Mouse (Mus musculus) limb, embryonic 10.5 days (tissue): ENCODE data around the gene Ppfibp2. TPM values are rescaled to one million over a fixed set of nuclear protein-coding genes. Genes with fewer than 3 reads are reported as not detected.

ENCODE experiments used
- DNase-seq: peaks from one replicate; pipeline ENCODE4 v3.0.0-alpha.2; 2017; ENCODE audit warnings: low spot score
- H3K27ac ChIP-seq: fragments of 300-500 bp; sonication (generic); 2 replicates; pipeline ENCODE4 v1.5.1; 2016; ENCODE audit warnings: mild to moderate bottlenecking
- H3K27me3 ChIP-seq: fragments of 300-500 bp; sonication (generic); 2 replicates; pipeline ENCODE4 v1.6.1; 2016; ENCODE audit warnings: low read depth, mild to moderate bottlenecking; ENCODE audit not compliant: poor library complexity, severe bottlenecking
- H3K36me3 ChIP-seq: fragments of 300-500 bp; sonication (generic); 2 replicates; pipeline ENCODE4 v1.6.1; 2016; ENCODE audit warnings: mild to moderate bottlenecking, moderate library complexity
- H3K4me1 ChIP-seq: fragments of 300-500 bp; sonication (generic); 2 replicates; pipeline ENCODE4 v1.6.1; 2016
- H3K4me3 ChIP-seq: fragments of 300-500 bp; sonication (generic); 2 replicates; pipeline ENCODE4 v1.5.1; 2016; ENCODE audit warnings: mild to moderate bottlenecking, moderate library complexity
- H3K9me3 ChIP-seq: fragments of 300-500 bp; sonication (generic); replicated peaks from 2 replicates; pipeline ENCODE4 v1.6.1; 2016; ENCODE audit warnings: mild to moderate bottlenecking
- WGBS: fragments of 180-500 bp; shearing (Covaris S2); methylation state at CpG from one replicate; pipeline ENCODE4 v1.1.7; 2016; 5-methylcytosine and 5-hydroxymethylcytosine counted together
- polyA plus RNA-seq: library from polyadenylated mRNA; unstranded; fragments of >200 nt; fragmentation: Nextera tagmentation; extraction: Ambion mirVana; gene quantifications from 2 replicates; pipeline ENCODE4 v1.2.1, GENCODE M21; 2016

The Ppfibp2 gene
- polyA plus RNA-seq, 1 experiment from 2014 or later, result 24.9 TPM

- Histone ChIP-seq H3K36me3 (no peaks in the 10 kb centered on the region), H3K27ac (0 out of 2 replicates have a peak overlapping the region, but pooled peaks have one; percentile 58), H3K4me3 (no peak overlapping the region), H3K27me3 (no peaks in the 10 kb centered on the region), H3K9me3 (no peaks in the 10 kb centered on the region), H3K4me1 (peaks cover 27% of the 10 kb centered on the region)
- WGBS, result 86% methylated on average over 3 of the region's 3 CpGs
- no peak for DNase-seq
Measured at GRCm38 (mm10) chr7:107620137-107620536, 25.1 kb downstream of the Ppfibp2 start.

- Histone ChIP-seq H3K27ac (no peak overlapping the region), H3K36me3 (no peaks in the 10 kb centered on the region), H3K9me3 (no peaks in the 10 kb centered on the region), H3K4me1 (peaks cover 10% of the 10 kb centered on the region), H3K27me3 (no peaks in the 10 kb centered on the region), H3K4me3 (no peak overlapping the region)
- 59% methylated on average over 3 of the region's 3 CpGs for WGBS
- DNase-seq, result no peak
Measured at GRCm38 (mm10) chr7:107624432-107624831, 29.4 kb downstream of the Ppfibp2 start.

- DNase-seq, result no peak
- Histone ChIP-seq H3K4me3 (no peak within 1 kb of the TSS), H3K27me3 (no peaks in the 10 kb centered on the region), H3K27ac (no peak within 1 kb of the TSS), H3K36me3 (no peaks in the 10 kb centered on the region), H3K9me3 (no peaks in the 10 kb centered on the region), H3K4me1 (peaks cover 3% of the 10 kb centered on the region)
- WGBS, result 82% methylated on average over 2 of the region's 2 CpGs
Measured at GRCm38 (mm10) chr7:107625061-107625460, 30.1 kb downstream of the Ppfibp2 start, which contains the start of gene 5330417H12Rik. Gene 5330417H12Rik (minus strand): TSS chr7:107625161.

- no peaks in the 10 kb centered on the region for H3K4me1 ChIP-seq
- H3K4me3 ChIP-seq, result no peak overlapping the region
- WGBS, result 82% methylated on average over 6 of the region's 6 CpGs
Measured at GRCm38 (mm10) chr7:107625781-107626180, 30.8 kb downstream of the Ppfibp2 start.

GRCm38 (mm10) chr7:107628383-107628782 lies 33.4 kb downstream of the Ppfibp2 start:
- no peaks in the 10 kb centered on the region for H3K4me1 ChIP-seq
- no peaks in the 10 kb centered on the region for H3K36me3 ChIP-seq
- no peaks in the 10 kb centered on the region for H3K9me3 ChIP-seq
- H3K4me3 ChIP-seq, result no peak overlapping the region
- DNase-seq, result no peak
- no peaks in the 10 kb centered on the region for H3K27me3 ChIP-seq
- H3K27ac ChIP-seq, result no peak overlapping the region

More at GRCm38 (mm10) chr7:107625781-107626180, 30.8 kb downstream of the Ppfibp2 start:
- Histone ChIP-seq H3K9me3 (no peaks in the 10 kb centered on the region), H3K27ac (no peak overlapping the region), H3K27me3 (no peaks in the 10 kb centered on the region), H3K36me3 (no peaks in the 10 kb centered on the region)
- DNase-seq, result no peak

- Histone ChIP-seq H3K36me3 (no peaks in the 10 kb centered on the region), H3K4me3 (no peak overlapping the region), H3K9me3 (no peaks in the 10 kb centered on the region), H3K4me1 (no peaks in the 10 kb centered on the region), H3K27me3 (no peaks in the 10 kb centered on the region), H3K27ac (no peak overlapping the region)
- DNase-seq, result no peak
- WGBS, result 94% methylated on average over 4 of the region's 4 CpGs
Measured at GRCm38 (mm10) chr7:107633201-107633600, 38.2 kb downstream of the Ppfibp2 start.

- no peaks in the 10 kb centered on the region for H3K27me3 ChIP-seq
- no peak for DNase-seq
- WGBS, result 89% methylated on average over 7 of the region's 7 CpGs
- no peaks in the 10 kb centered on the region for H3K4me1 ChIP-seq
- H3K4me3 ChIP-seq, result no peak overlapping the region
- H3K9me3 ChIP-seq, result no peaks in the 10 kb centered on the region
- no peaks in the 10 kb centered on the region for H3K36me3 ChIP-seq
- H3K27ac ChIP-seq, result no peak overlapping the region
Measured at GRCm38 (mm10) chr7:107637398-107637797, 42.4 kb downstream of the Ppfibp2 start.

GRCm38 (mm10) chr7:107638026-107638425 lies 43.0 kb downstream of the Ppfibp2 start:
- WGBS, result 88% methylated on average over 5 of the region's 5 CpGs
- H3K4me3 ChIP-seq, result no peak overlapping the region
- no peaks in the 10 kb centered on the region for H3K27me3 ChIP-seq
- no peaks in the 10 kb centered on the region for H3K9me3 ChIP-seq
- H3K36me3 ChIP-seq, result no peaks in the 10 kb centered on the region
- no peaks in the 10 kb centered on the region for H3K4me1 ChIP-seq
- no peak for DNase-seq
- H3K27ac ChIP-seq, result no peak overlapping the region

- Histone ChIP-seq H3K27me3 (no peaks in the 10 kb centered on the region), H3K9me3 (0 out of 2 replicates have a peak, but pooled peaks cover 4% of the 10 kb centered on the region), H3K4me1 (no peaks in the 10 kb centered on the region), H3K4me3 (no peak overlapping the region), H3K36me3 (no peaks in the 10 kb centered on the region), H3K27ac (no peak overlapping the region)
- DNase-seq, result no peak
- WGBS, result 84% methylated on average over 7 of the region's 7 CpGs
Measured at GRCm38 (mm10) chr7:107642586-107643275, 47.7 kb downstream of the Ppfibp2 start.

- Histone ChIP-seq H3K27me3 (no peaks in the 10 kb centered on the region), H3K36me3 (no peaks in the 10 kb centered on the region), H3K4me1 (no peaks in the 10 kb centered on the region), H3K9me3 (0 out of 2 replicates have a peak, but pooled peaks cover 4% of the 10 kb centered on the region), H3K27ac (no peak overlapping the region), H3K4me3 (no peak overlapping the region)
- WGBS, result 87% methylated on average over 2 of the region's 2 CpGs
- DNase-seq, result no peak
Measured at GRCm38 (mm10) chr7:107644987-107645386, 50.0 kb downstream of the Ppfibp2 start.

- Histone ChIP-seq H3K36me3 (no peaks in the 10 kb centered on the region), H3K27ac (no peak overlapping the region), H3K4me1 (peaks cover 14% of the 10 kb centered on the region), H3K9me3 (0 out of 2 replicates have a peak, but pooled peaks cover 4% of the 10 kb centered on the region), H3K4me3 (no peak overlapping the region), H3K27me3 (no peaks in the 10 kb centered on the region)
- no peak for DNase-seq
- WGBS, result 88% methylated on average over 12 of the region's 12 CpGs
Measured at GRCm38 (mm10) chr7:107648937-107649688, 54.1 kb downstream of the Ppfibp2 start.

GRCm38 (mm10) chr7:107649990-107650389 lies 55.0 kb downstream of the Ppfibp2 start:
- WGBS, result 89% methylated on average over 7 of the region's 7 CpGs
- Histone ChIP-seq H3K27me3 (no peaks in the 10 kb centered on the region), H3K4me3 (no peak overlapping the region), H3K27ac (no peak overlapping the region), H3K9me3 (0 out of 2 replicates have a peak, but pooled peaks cover under 1% of the 10 kb centered on the region), H3K36me3 (no peaks in the 10 kb centered on the region), H3K4me1 (peaks cover 14% of the 10 kb centered on the region)
- DNase-seq, result no peak

GRCm38 (mm10) chr7:107651821-107652220 lies 56.8 kb downstream of the Ppfibp2 start:
- Histone ChIP-seq H3K36me3 (no peaks in the 10 kb centered on the region), H3K4me1 (peaks cover 14% of the 10 kb centered on the region), H3K27ac (no peak overlapping the region), H3K9me3 (no peaks in the 10 kb centered on the region), H3K27me3 (no peaks in the 10 kb centered on the region), H3K4me3 (no peak overlapping the region)
- no peak for DNase-seq
- WGBS, result 29% methylated on average over 1 of the region's 1 CpGs
